Mouse (Mus musculus) limb, embryonic 10.5 days (tissue): ENCODE results near the gene Pcbp1. TPM values are rescaled to one million over a fixed set of nuclear protein-coding genes. Genes with fewer than 3 reads are reported as not detected.

Source experiments
- DNase-seq: peaks from one replicate; pipeline ENCODE4 v3.0.0-alpha.2; 2017; ENCODE audit warnings: low spot score
- H3K27ac ChIP-seq: fragments of 300-500 bp; sonication (generic); 2 replicates; pipeline ENCODE4 v1.5.1; 2016; ENCODE audit warnings: mild to moderate bottlenecking
- H3K27me3 ChIP-seq: fragments of 300-500 bp; sonication (generic); 2 replicates; pipeline ENCODE4 v1.6.1; 2016; ENCODE audit warnings: low read depth, mild to moderate bottlenecking; ENCODE audit not compliant: poor library complexity, severe bottlenecking
- H3K36me3 ChIP-seq: fragments of 300-500 bp; sonication (generic); 2 replicates; pipeline ENCODE4 v1.6.1; 2016; ENCODE audit warnings: mild to moderate bottlenecking, moderate library complexity
- H3K4me1 ChIP-seq: fragments of 300-500 bp; sonication (generic); 2 replicates; pipeline ENCODE4 v1.6.1; 2016
- H3K4me3 ChIP-seq: fragments of 300-500 bp; sonication (generic); 2 replicates; pipeline ENCODE4 v1.5.1; 2016; ENCODE audit warnings: mild to moderate bottlenecking, moderate library complexity
- H3K9me3 ChIP-seq: fragments of 300-500 bp; sonication (generic); replicated peaks from 2 replicates; pipeline ENCODE4 v1.6.1; 2016; ENCODE audit warnings: mild to moderate bottlenecking
- WGBS: fragments of 180-500 bp; shearing (Covaris S2); methylation state at CpG from one replicate; pipeline ENCODE4 v1.1.7; 2016; 5-methylcytosine and 5-hydroxymethylcytosine counted together
- polyA plus RNA-seq: library from polyadenylated mRNA; unstranded; fragments of >200 nt; fragmentation: Nextera tagmentation; extraction: Ambion mirVana; gene quantifications from 2 replicates; pipeline ENCODE4 v1.2.1, GENCODE M21; 2016

Gene Pcbp1
- polyA plus RNA-seq, 1 experiment from 2014 or later: 562 TPM

GRCm38 (mm10) chr6:86519767-86520345 is 6.3 kb downstream of the Pcbp1 start:
- Histone ChIP-seq H3K27ac (no peak overlapping the region), H3K4me1 (peaks cover 13% of the 10 kb centered on the region), H3K36me3 (peaks cover 31% of the 10 kb centered on the region), H3K9me3 (no peaks in the 10 kb centered on the region), H3K27me3 (no peaks in the 10 kb centered on the region), H3K4me3 (no peak overlapping the region)
- WGBS: 74% methylated on average over 3 of the region's 3 CpGs
- DNase-seq: no peak

GRCm38 (mm10) chr6:86516021-86516420 is 10.1 kb downstream of the Pcbp1 start:
- H3K36me3 ChIP-seq: no peaks in the 10 kb centered on the region; the same call in 1 of the 2 replicates
- no peak for DNase-seq
- 84% methylated on average over 1 of the region's 1 CpGs for WGBS
- no peaks in the 10 kb centered on the region for H3K4me1 ChIP-seq
- no peaks in the 10 kb centered on the region for H3K27me3 ChIP-seq
- H3K9me3 ChIP-seq: no peaks in the 10 kb centered on the region
- H3K27ac ChIP-seq: no peak overlapping the region
- H3K4me3 ChIP-seq: no peak overlapping the region

GRCm38 (mm10) chr6:86513296-86513695 is 12.8 kb downstream of the Pcbp1 start:
- H3K4me3 ChIP-seq: no peak overlapping the region
- no peaks in the 10 kb centered on the region for H3K4me1 ChIP-seq
- H3K9me3 ChIP-seq: no peaks in the 10 kb centered on the region
- H3K27ac ChIP-seq: no peak overlapping the region
- H3K36me3 ChIP-seq: no peaks in the 10 kb centered on the region
- H3K27me3 ChIP-seq: no peaks in the 10 kb centered on the region
- 94% methylated on average over 4 of the region's 4 CpGs for WGBS
- DNase-seq: no peak

DNA sequence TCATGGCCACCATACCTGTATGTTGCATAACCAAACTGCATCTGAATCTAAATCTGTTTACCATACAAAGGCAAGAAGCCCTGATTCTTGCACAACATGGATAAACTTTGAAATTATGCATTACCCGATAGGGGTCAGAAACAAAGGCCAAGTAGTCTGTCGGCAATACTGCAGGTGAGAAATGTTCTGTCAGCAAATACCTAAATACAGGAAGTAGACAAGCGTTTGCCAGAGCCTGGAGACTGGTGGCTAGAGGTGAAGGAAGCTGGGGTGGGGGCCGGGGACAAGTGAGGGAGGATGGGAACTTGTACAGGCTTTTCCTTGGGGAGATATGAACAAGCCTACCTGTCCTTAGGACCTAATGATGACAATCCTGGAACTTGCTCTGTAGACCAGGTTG is 15.1 kb downstream of the Pcbp1 start:
- H3K4me1 ChIP-seq: no peaks in the 10 kb centered on the region
- WGBS: 86% methylated on average over 4 of the region's 4 CpGs
- H3K27me3 ChIP-seq: no peaks in the 10 kb centered on the region
- H3K27ac ChIP-seq: no peak overlapping the region
- H3K4me3 ChIP-seq: no peak overlapping the region
- H3K36me3 ChIP-seq: no peaks in the 10 kb centered on the region
- DNase-seq: no peak
- H3K9me3 ChIP-seq: no peaks in the 10 kb centered on the region

DNA sequence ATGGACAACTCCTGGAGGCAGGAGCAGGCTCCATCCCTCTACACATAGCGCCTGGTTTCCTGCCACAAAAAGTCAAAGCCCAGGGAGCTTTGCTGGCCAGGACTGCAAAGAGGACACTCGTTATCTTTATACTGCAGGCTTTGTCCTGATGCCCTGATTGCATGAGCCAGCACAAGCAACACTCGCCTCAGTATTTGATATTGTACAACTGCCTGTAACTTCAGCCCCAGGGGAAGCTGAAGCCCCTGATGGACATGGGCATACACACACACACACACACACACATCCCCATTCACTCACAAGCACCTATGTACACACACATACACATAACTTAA is 16.3 kb downstream of the Pcbp1 start:
- no peaks in the 10 kb centered on the region for H3K9me3 ChIP-seq
- H3K27me3 ChIP-seq: no peaks in the 10 kb centered on the region
- no peak for DNase-seq
- no peak overlapping the region for H3K27ac ChIP-seq
- WGBS: 74% methylated on average over 3 of the region's 3 CpGs
- no peaks in the 10 kb centered on the region for H3K36me3 ChIP-seq
- no peaks in the 10 kb centered on the region for H3K4me1 ChIP-seq
- H3K4me3 ChIP-seq: no peak overlapping the region

DNA sequence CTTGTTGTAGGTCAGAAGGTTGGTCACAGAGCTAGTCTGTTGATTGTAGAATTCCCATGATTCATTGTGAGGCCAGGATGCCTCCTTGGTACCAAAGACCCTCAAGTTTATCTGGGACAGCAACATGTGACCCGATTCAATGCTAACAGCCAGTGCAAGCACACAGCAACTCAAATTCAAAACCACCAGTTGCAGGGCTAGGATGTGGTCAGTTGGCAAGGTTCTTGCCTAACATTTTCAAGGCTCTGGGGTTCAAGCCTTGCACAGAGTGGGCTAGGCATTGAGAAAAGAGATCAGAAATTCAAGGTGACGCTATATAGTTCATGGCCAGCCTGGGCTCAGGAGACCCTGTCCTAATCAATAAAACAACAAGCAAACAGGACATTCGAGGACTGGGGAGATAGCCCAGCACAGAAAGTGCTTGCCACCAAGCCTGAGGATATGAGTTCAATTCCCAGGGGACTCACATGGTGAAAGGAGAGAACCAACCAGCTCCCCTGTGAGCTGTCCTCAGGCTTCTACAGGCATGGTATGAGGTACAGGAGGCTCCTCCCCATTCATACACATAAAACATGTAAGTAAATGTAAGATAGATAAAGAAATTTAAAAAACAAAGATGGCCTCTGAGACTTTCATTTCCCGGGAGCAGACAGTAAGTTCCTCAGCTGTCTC is 16.8 kb downstream of the Pcbp1 start:
- DNase-seq: no peak
- no peak overlapping the region for H3K4me3 ChIP-seq
- no peaks in the 10 kb centered on the region for H3K9me3 ChIP-seq
- no peaks in the 10 kb centered on the region for H3K36me3 ChIP-seq
- H3K4me1 ChIP-seq: no peaks in the 10 kb centered on the region
- WGBS: 86% methylated on average over 4 of the region's 4 CpGs
- H3K27me3 ChIP-seq: no peaks in the 10 kb centered on the region
- H3K27ac ChIP-seq: no peak overlapping the region

- no peaks in the 10 kb centered on the region for H3K9me3 ChIP-seq
- 90% methylated on average over 3 of the region's 3 CpGs for WGBS
- H3K4me1 ChIP-seq: no peaks in the 10 kb centered on the region
- no peak overlapping the region for H3K4me3 ChIP-seq
- no peak for DNase-seq
- H3K27ac ChIP-seq: no peak overlapping the region
- no peaks in the 10 kb centered on the region for H3K27me3 ChIP-seq
- no peaks in the 10 kb centered on the region for H3K36me3 ChIP-seq
These were observed 17.4 kb downstream of the Pcbp1 start for GRCm38 (mm10) chr6:86508736-86509135.

- no peaks in the 10 kb centered on the region for H3K36me3 ChIP-seq
- no peak for DNase-seq
- no peaks in the 10 kb centered on the region for H3K4me1 ChIP-seq
- H3K9me3 ChIP-seq: no peaks in the 10 kb centered on the region
- no peak overlapping the region for H3K4me3 ChIP-seq
- H3K27me3 ChIP-seq: no peaks in the 10 kb centered on the region
- H3K27ac ChIP-seq: no peak overlapping the region
These were observed 19.0 kb downstream of the Pcbp1 start for GRCm38 (mm10) chr6:86507116-86507515.

GRCm38 (mm10) chr6:86506309-86506708 is 19.8 kb downstream of the Pcbp1 start:
- Histone ChIP-seq H3K4me3 (no peak overlapping the region), H3K27ac (no peak overlapping the region), H3K27me3 (no peaks in the 10 kb centered on the region), H3K4me1 (no peaks in the 10 kb centered on the region), H3K36me3 (no peaks in the 10 kb centered on the region), H3K9me3 (no peaks in the 10 kb centered on the region)
- DNase-seq: no peak
- WGBS: 82% methylated on average over 3 of the region's 3 CpGs

DNA sequence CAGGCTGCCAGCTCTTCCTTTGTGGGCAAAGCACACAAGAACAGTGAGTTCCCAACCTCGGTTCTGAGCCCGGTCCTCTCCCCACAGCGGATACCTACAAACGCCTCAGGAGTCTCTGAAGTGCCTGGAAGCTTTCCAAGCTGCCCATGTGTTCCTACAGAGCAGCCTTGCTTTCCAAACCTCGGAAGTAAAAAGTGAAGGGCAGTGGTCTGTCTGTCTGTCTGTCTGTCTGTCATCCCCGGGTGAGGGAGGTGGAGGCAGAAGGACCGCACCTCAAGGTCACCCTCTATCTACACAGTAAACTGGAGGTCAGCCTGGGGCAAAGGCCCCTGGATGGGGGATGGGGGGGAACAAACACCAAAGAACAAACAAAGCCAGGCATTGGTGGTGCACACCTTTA is 20.4 kb downstream of the Pcbp1 start:
- DNase-seq: no peak
- Histone ChIP-seq H3K4me1 (no peaks in the 10 kb centered on the region), H3K4me3 (no peak overlapping the region), H3K27me3 (no peaks in the 10 kb centered on the region), H3K9me3 (no peaks in the 10 kb centered on the region), H3K27ac (no peak overlapping the region), H3K36me3 (no peaks in the 10 kb centered on the region)
- WGBS: 82% methylated on average over 7 of the region's 7 CpGs

GRCm38 (mm10) chr6:86503513-86503912 is 22.6 kb downstream of the Pcbp1 start:
- no peaks in the 10 kb centered on the region for H3K9me3 ChIP-seq

DNA sequence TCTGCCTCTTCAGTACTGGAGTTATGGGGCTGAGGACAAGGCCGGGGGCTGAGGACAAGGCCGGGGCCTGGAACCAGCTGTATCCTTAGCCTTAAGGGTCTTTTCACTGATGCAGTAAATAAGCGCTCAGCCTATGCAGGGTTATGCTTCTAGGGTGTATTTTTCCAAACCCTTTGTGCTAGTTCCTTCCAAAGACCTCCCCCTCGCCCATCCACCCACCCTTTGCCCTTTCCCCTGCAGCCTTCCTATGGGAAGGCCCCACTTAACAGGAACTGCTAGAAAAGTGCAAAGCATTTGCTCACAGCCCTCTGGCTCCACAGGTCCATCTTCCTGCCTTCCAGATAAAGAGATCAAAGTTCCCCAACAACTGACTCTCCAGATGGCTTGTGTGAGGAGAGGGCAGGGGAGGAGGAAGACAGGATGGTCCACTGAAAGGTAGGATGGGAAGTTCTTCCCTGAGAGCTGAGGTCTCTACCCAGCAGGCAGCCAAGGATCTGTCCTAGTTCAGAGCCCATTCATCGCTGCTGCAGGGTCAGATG is 26.5 kb downstream of the Pcbp1 start:
- Histone ChIP-seq H3K27ac (peak overlapping the region; percentile 43; the same call in 1 of the 2 replicates), H3K4me1 (peaks cover 44% of the 10 kb centered on the region), H3K9me3 (no peaks in the 10 kb centered on the region), H3K4me3 (no peak overlapping the region), H3K27me3 (no peaks in the 10 kb centered on the region), H3K36me3 (no peaks in the 10 kb centered on the region)
- DNase-seq: no peak
- WGBS: 75% methylated on average over 5 of the region's 5 CpGs

More at GRCm38 (mm10) chr6:86503513-86503912, 22.6 kb downstream of the Pcbp1 start:
- Histone ChIP-seq H3K4me1 (peaks cover 10% of the 10 kb centered on the region; the same call in 1 of the 2 replicates), H3K27me3 (no peaks in the 10 kb centered on the region), H3K36me3 (no peaks in the 10 kb centered on the region), H3K4me3 (no peak overlapping the region), H3K27ac (no peak overlapping the region)
- 83% methylated on average over 4 of the region's 4 CpGs for WGBS
- no peak for DNase-seq

DNA sequence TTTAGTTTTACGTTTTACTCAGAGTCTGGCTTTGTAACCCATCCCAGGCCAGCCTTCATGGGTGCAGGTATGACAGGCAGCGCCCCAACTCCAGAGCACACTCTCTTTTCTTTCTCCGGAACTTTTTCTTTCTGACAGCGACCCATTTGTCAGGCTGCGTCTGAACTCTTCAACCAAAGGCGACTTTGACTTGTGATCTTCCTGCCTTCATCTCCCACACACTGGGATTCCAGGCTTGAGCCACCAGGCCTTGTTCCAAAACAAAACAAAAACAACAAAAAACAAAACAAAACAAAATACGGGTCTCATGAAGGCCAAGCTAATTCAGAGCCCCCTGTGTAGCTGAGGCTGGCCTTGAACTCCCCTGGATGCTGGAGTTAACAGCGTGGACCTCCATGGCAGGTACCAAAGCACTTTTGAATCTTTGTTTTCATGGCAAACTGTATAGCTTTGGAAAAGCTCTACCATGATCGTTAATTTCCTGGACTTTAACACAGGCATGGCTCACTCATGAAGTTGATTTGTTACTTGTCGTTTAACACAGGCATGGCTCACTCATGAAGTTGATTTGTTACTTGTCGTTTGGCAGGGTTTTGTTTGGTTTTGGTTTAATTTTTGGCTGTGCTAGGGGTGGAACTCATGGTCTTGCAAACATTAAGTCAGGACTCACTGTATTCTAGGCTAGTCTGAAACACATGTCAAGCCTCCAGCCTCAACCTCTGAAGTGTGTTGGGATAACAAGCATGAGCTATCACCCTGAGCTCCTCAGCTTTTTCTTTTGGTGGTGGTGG is 28.0 kb downstream of the Pcbp1 start:
- peak overlapping the region; percentile 84 for H3K27ac ChIP-seq
- H3K9me3 ChIP-seq: no peaks in the 10 kb centered on the region
- no peaks in the 10 kb centered on the region for H3K27me3 ChIP-seq
- peak overlapping the region; percentile 35 for H3K4me3 ChIP-seq
- no peaks in the 10 kb centered on the region for H3K36me3 ChIP-seq
- WGBS: 75% methylated on average over 11 of the region's 11 CpGs
- no peak for DNase-seq
- peaks cover 52% of the 10 kb centered on the region for H3K4me1 ChIP-seq
